Mouse (Mus musculus) hindbrain, embryonic 16.5 days (tissue): ENCODE measurements around the gene Idh3g. TPM values are rescaled to one million over a fixed set of nuclear protein-coding genes. Genes with fewer than 3 reads are reported as not detected.

Experiments
- ATAC-seq: fragments of 200-750 bp; cut with Nextera tagmentation; 2 replicates; pipeline ENCODE4 v1.8.0; 2017; ENCODE audit warnings: moderate TSS enrichment, moderate library complexity
- H3K27ac ChIP-seq: fragments of 300-500 bp; sonication (generic); 2 replicates; pipeline ENCODE4 v1.5.1; 2014; ENCODE audit warnings: low read depth, mild to moderate bottlenecking, control low read depth, low read length, moderate library complexity
- H3K27me3 ChIP-seq: fragments of 300-500 bp; sonication (generic); replicated peaks from 2 replicates; pipeline ENCODE4 v1.6.1; 2014; ENCODE audit warnings: low read length; ENCODE audit not compliant: control insufficient read depth, insufficient read depth
- H3K36me3 ChIP-seq: fragments of 300-500 bp; sonication (generic); 2 replicates; pipeline ENCODE4 v1.6.1; 2014; ENCODE audit warnings: mild to moderate bottlenecking, low read length, moderate library complexity, mixed read lengths; ENCODE audit not compliant: control insufficient read depth, insufficient read depth
- H3K4me1 ChIP-seq: fragments of 300-500 bp; sonication (generic); 2 replicates; pipeline ENCODE4 v1.6.1; 2014; ENCODE audit warnings: low read depth, low read length; ENCODE audit not compliant: control insufficient read depth, insufficient read depth
- H3K4me2 ChIP-seq: fragments of 300-500 bp; sonication (generic); 2 replicates; pipeline ENCODE4 v1.6.1; 2014; ENCODE audit warnings: mild to moderate bottlenecking, low read length, control low read depth, moderate library complexity
- H3K4me3 ChIP-seq: fragments of 300-500 bp; sonication (generic); 2 replicates; pipeline ENCODE4 v1.5.1; 2014; ENCODE audit warnings: mild to moderate bottlenecking, low read length, control low read depth, moderate library complexity
- H3K9ac ChIP-seq: fragments of 300-500 bp; sonication (generic); 2 replicates; pipeline ENCODE4 v1.6.1; 2014; ENCODE audit warnings: low read depth, mild to moderate bottlenecking, control low read depth, low read length, moderate library complexity
- H3K9me3 ChIP-seq: fragments of 300-500 bp; sonication (generic); 2 replicates; pipeline ENCODE4 v1.6.1; 2014; ENCODE audit warnings: mild to moderate bottlenecking, low read length, moderate library complexity; ENCODE audit not compliant: control insufficient read depth
- WGBS: fragments of 180-500 bp; shearing (Covaris S2); extraction: QIAGEN DNeasy Blood & Tissue Kit; methylation state at CpG from one replicate; pipeline ENCODE4 v1.1.7; 2014; 5-methylcytosine and 5-hydroxymethylcytosine counted together
- polyA plus RNA-seq: library from polyadenylated mRNA; unstranded; fragments of >200 nt; fragmentation: Nextera tagmentation; extraction: Ambion mirVana; gene quantifications from 2 replicates; pipeline ENCODE4 v1.2.1, GENCODE M21; 2015

Idh3g gene
- polyA plus RNA-seq, 1 experiment from 2014 or later, result 285 TPM

GRCm38 (mm10) chrX:73797511-73797910 lies 10.8 kb upstream of the Idh3g start:
- no peak overlapping the region for H3K9ac ChIP-seq
- H3K9me3 ChIP-seq, result no peaks in the 10 kb centered on the region
- no peak overlapping the region for H3K4me2 ChIP-seq
- no peaks in the 10 kb centered on the region for H3K4me1 ChIP-seq
- no peaks in the 10 kb centered on the region for H3K36me3 ChIP-seq
- WGBS, result 93% methylated on average over 2 of the region's 2 CpGs
- no peak overlapping the region for H3K27ac ChIP-seq
- ATAC-seq, result no peak
- H3K27me3 ChIP-seq, result no peaks in the 10 kb centered on the region
- H3K4me3 ChIP-seq, result no peak overlapping the region

DNA sequence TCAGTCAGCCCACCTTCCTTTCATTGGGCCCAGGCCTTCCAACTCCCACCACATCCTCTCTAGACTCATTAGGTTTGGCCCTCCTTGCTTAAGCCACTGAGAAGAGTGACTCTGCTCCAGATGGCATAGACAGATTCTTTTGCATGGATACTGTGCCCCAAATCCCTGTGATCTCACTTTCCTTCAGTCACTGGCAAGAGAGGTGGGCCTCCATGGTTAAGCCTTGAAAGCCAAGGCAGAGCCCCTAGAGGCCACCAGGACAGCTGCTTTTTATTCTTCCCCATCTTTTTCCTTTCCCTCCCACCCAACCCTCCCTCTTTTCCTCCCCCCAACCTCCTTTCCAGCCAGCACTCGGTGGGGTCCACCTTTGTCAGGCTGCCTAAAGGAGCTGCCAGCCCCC lies 6.8 kb upstream of the Idh3g start:
- Histone ChIP-seq H3K36me3 (no peaks in the 10 kb centered on the region), H3K4me3 (no peak overlapping the region), H3K4me1 (peaks cover 1% of the 10 kb centered on the region; the same call in 1 of the 2 replicates), H3K9ac (no peak overlapping the region), H3K27me3 (no peaks in the 10 kb centered on the region), H3K27ac (no peak overlapping the region; the same call in 1 of the 2 replicates), H3K4me2 (no peak overlapping the region), H3K9me3 (no peaks in the 10 kb centered on the region)
- 43% methylated on average over 1 of the region's 1 CpGs for WGBS
- ATAC-seq, result no peak

GRCm38 (mm10) chrX:73793039-73793438 lies 6.3 kb upstream of the Idh3g start:
- Histone ChIP-seq H3K4me3 (no peak overlapping the region), H3K36me3 (no peaks in the 10 kb centered on the region), H3K27ac (no peak overlapping the region), H3K27me3 (no peaks in the 10 kb centered on the region), H3K9me3 (no peaks in the 10 kb centered on the region), H3K4me2 (no peak overlapping the region), H3K9ac (no peak overlapping the region), H3K4me1 (peaks cover 6% of the 10 kb centered on the region)
- no peak for ATAC-seq

DNA sequence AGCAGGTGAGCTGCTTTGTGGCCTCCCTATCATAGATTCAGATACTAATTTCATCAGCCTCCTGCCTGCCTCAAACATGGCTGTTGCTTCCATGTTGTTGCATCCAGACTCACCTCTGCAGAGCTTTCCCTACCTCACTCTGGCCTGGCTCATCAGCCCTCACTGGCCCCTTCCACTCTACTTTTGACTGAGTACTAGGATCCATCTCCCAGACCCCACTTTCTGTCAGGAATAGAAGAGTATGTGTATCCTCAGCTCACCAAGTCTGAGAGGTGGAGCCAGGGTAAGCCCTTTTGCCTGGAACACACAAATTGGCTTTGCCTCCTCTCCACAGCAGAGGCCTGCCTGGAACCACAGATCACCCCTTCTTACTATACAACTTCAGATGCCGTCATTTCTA lies 1.8 kb upstream of the Idh3g start:
- no peak overlapping the region for H3K27ac ChIP-seq
- ATAC-seq, result no peak
- WGBS, result 100% methylated on average over 1 of the region's 1 CpGs
- H3K36me3 ChIP-seq, result no peaks in the 10 kb centered on the region
- no peak overlapping the region for H3K4me3 ChIP-seq
- H3K9ac ChIP-seq, result no peak overlapping the region
- H3K4me1 ChIP-seq, result peaks cover 19% of the 10 kb centered on the region
- H3K9me3 ChIP-seq, result no peaks in the 10 kb centered on the region
- no peak overlapping the region; the same call in 1 of the 2 replicates for H3K4me2 ChIP-seq
- no peaks in the 10 kb centered on the region for H3K27me3 ChIP-seq

DNA sequence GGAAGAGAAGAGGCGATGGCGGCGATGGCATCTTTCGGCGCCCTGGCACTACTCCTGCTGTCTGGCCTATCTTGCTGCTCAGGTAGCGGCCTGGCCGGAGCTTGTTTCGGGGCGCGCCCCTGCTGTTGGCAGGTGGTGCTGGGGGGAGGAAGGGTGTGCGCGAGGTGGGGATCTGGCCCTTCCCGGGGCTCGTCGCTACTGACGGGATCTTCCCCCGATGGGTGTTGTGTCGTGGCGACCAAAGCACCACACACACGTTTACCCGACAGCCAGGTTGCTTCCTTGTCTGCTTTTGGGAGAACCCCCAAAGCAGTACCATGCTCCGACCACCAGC lies 495 bp upstream of the Idh3g start:
- Histone ChIP-seq H3K36me3 (0 out of 2 replicates have a peak, but pooled peaks cover 2% of the 10 kb centered on the region), H3K9ac (peak overlapping the region; percentile 73), H3K4me1 (peaks cover 19% of the 10 kb centered on the region), H3K4me2 (peak overlapping the region; percentile 61), H3K27me3 (no peaks in the 10 kb centered on the region), H3K4me3 (peak overlapping the region; percentile 58), H3K27ac (peak overlapping the region; percentile 60), H3K9me3 (no peaks in the 10 kb centered on the region)
- 9% methylated on average over 16 of the region's 22 CpGs for WGBS
- ATAC-seq, result no peak; the same call in 1 of the 2 replicates

DNA sequence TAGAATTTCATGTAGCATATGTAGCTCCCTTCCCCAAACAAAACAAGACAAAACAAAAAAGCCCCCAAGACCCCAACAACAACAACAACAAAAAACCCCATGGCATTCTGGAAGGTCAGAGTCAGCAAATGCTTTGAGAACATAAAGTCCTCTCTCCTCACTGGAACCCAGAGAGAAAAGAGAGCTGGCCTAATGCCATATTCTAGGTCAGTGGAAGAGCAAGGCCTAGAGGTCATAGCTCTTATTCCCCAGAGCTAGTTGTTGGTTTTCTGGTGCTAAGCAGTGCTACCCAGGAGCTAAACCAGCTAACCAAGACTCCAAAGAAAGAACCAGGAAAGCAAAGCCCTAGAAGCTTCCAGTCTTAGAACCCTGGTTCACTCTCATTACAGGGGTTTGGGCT lies 1.0 kb downstream of the Idh3g start:
- Histone ChIP-seq H3K9me3 (no peaks in the 10 kb centered on the region), H3K4me3 (peak overlapping the region; percentile 58), H3K27ac (no peak overlapping the region; the same call in 1 of the 2 replicates), H3K9ac (peak overlapping the region; percentile 64), H3K36me3 (peaks cover 2% of the 10 kb centered on the region; the same call in 1 of the 2 replicates), H3K4me1 (peaks cover 19% of the 10 kb centered on the region), H3K4me2 (peak overlapping the region; percentile 70), H3K27me3 (no peaks in the 10 kb centered on the region)
- ATAC-seq, result no peak

DNA sequence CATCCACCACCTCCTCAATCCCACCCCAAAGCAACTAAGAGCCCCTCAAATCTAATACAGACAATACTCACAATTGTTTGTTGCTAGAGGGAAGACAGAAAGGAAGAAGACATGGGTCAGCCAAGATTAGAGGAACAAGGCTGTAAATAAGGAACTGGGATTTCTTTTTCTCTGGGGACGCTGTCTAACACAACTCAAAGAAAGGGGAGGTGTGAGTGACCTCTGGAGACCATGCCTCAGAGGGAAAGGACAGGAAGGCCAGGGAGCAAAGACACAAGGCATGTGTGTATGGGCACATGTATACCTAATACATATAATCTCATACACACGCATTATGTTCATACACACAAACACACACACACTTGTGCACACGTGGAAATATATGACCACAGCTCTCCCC lies 4.5 kb downstream of the Idh3g start:
- Histone ChIP-seq H3K4me1 (peaks cover 12% of the 10 kb centered on the region), H3K4me2 (no peak overlapping the region), H3K27me3 (no peaks in the 10 kb centered on the region), H3K36me3 (peaks cover 16% of the 10 kb centered on the region), H3K9me3 (no peaks in the 10 kb centered on the region), H3K4me3 (no peak overlapping the region), H3K27ac (no peak overlapping the region), H3K9ac (no peak overlapping the region)
- ATAC-seq, result no peak
- WGBS, result 81% methylated on average over 3 of the region's 3 CpGs

DNA sequence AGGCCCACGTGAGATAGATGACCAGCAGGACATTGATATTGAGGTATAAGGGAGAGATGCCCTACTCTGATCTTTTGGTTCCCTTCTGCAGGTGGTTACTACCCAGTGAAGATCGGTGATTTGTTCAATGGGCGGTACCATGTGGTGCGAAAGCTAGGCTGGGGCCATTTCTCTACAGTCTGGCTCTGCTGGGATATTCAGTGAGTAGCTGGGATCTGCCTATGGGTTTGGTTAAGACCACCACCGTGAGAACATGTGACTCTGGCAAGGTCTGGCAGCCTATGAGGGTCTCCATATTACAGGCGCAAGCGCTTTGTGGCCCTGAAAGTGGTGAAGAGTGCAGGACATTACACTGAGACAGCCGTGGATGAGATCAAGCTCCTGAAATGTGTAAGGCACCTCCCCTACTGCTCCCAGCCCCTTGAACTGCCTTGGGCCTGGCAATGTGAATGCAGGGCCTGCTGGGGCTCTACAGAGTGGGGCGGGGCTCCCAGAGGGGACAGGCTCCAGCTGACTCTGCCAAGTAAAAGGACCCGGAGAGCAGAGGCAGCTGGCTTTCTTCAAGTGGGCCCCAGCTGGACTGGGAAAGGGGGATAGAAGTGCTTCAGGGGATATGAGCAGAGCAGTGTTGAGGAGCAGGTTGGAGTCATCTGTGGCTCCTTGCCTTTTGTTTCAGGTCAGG lies 11.8 kb downstream of the Idh3g start:
- no peak overlapping the region for H3K27ac ChIP-seq

GRCm38 (mm10) chrX:73774168-73774760 lies 12.4 kb downstream of the Idh3g start, which contains the start of gene Srpk3:
Gene Srpk3 (plus strand): TSS chrX:73774405.
- H3K4me2 ChIP-seq, result no peak within 1 kb of the TSS
- WGBS, result 39% methylated on average over 9 of the region's 9 CpGs
- no peaks in the 10 kb centered on the region for H3K9me3 ChIP-seq
- no peaks in the 10 kb centered on the region for H3K4me1 ChIP-seq
- no peak within 1 kb of the TSS for H3K4me3 ChIP-seq
- no peak within 1 kb of the TSS for H3K27ac ChIP-seq
- H3K9ac ChIP-seq, result no peak within 1 kb of the TSS; the same call in 1 of the 2 replicates
- H3K36me3 ChIP-seq, result peaks cover 5% of the 10 kb centered on the region; the same call in 1 of the 2 replicates
- H3K27me3 ChIP-seq, result no peaks in the 10 kb centered on the region
- ATAC-seq, result peak; percentile 54; the same call in 1 of the 2 replicates

More for the DNA sequence above, 11.8 kb downstream of the Idh3g start:
- Histone ChIP-seq H3K4me2 (no peak overlapping the region), H3K36me3 (peaks cover 8% of the 10 kb centered on the region; the same call in 1 of the 2 replicates), H3K4me1 (no peaks in the 10 kb centered on the region), H3K9ac (no peak overlapping the region; the same call in 1 of the 2 replicates), H3K4me3 (no peak overlapping the region), H3K9me3 (no peaks in the 10 kb centered on the region), H3K27me3 (no peaks in the 10 kb centered on the region)
- WGBS, result 71% methylated on average over 10 of the region's 10 CpGs
- peak; percentile 21; the same call in 1 of the 2 replicates for ATAC-seq
